Mouse (Mus musculus): ENCODE measurements around the gene Pole4.
A peak's percentile ranks its signal among the peaks of the same experiment; 100 is the strongest.

Gene Pole4

GRCm38 (mm10) chr6:82705221-82705620 lies at the start of gene Pole4:
Gene Pole4, minus strand, starts transcription at chr6:82705365.
- no peak for DNase-seq (ENCODE audit: low spot score)

- DNase-seq (ENCODE audit: low spot score): no peak
Measured at GRCm38 (mm10) chr6:82754769-82755168, 49.6 kb upstream of the Pole4 start.

GRCm38 (mm10) chr6:82753638-82754361 lies 48.6 kb upstream of the Pole4 start:
- DNase-seq (ENCODE audit: low spot score): no peak

GRCm38 (mm10) chr6:82753061-82753460 lies 47.9 kb upstream of the Pole4 start:
- DNase-seq (ENCODE audit: low spot score): no peak

- no peak for DNase-seq (ENCODE audit: low spot score)
Measured at GRCm38 (mm10) chr6:82751791-82752190, 46.6 kb upstream of the Pole4 start.

- peak; percentile 61 for DNase-seq (ENCODE audit: low spot score)
Measured at GRCm38 (mm10) chr6:82751031-82751430, 45.9 kb upstream of the Pole4 start.

GRCm38 (mm10) chr6:82750063-82750462 lies 44.9 kb upstream of the Pole4 start:
- no peak for DNase-seq (ENCODE audit: low spot score)

GRCm38 (mm10) chr6:82748106-82748672 lies 43.0 kb upstream of the Pole4 start:
- no peak for DNase-seq (ENCODE audit: low spot score)

- no peak for DNase-seq (ENCODE audit: low spot score)
Measured at GRCm38 (mm10) chr6:82747085-82747484, 41.9 kb upstream of the Pole4 start.

GRCm38 (mm10) chr6:82744553-82744952 lies 39.4 kb upstream of the Pole4 start:
- no peak for DNase-seq (ENCODE audit: low spot score)

GRCm38 (mm10) chr6:82741518-82741880 lies 36.3 kb upstream of the Pole4 start:
- no peak for DNase-seq (ENCODE audit: low spot score)

- DNase-seq (ENCODE audit: low spot score): peak; percentile 59
Measured at GRCm38 (mm10) chr6:82740868-82741517, 35.8 kb upstream of the Pole4 start.

- peak; percentile 52 for DNase-seq (ENCODE audit: low spot score)
Measured at GRCm38 (mm10) chr6:82740269-82740668, 35.1 kb upstream of the Pole4 start.

GRCm38 (mm10) chr6:82737634-82738540 lies 32.7 kb upstream of the Pole4 start:
- DNase-seq (ENCODE audit: low spot score): no peak

GRCm38 (mm10) chr6:82736626-82737600 lies 31.7 kb upstream of the Pole4 start:
- peak; percentile 69 for DNase-seq (ENCODE audit: low spot score)

- no peak for DNase-seq (ENCODE audit: low spot score)
Measured at GRCm38 (mm10) chr6:82735347-82735746, 30.2 kb upstream of the Pole4 start.

- no peak for DNase-seq (ENCODE audit: low spot score)
Measured at GRCm38 (mm10) chr6:82728635-82729034, 23.5 kb upstream of the Pole4 start.

- no peak for DNase-seq (ENCODE audit: low spot score)
Measured at GRCm38 (mm10) chr6:82727206-82727605, 22.0 kb upstream of the Pole4 start.

- DNase-seq (ENCODE audit: low spot score): no peak
Measured at GRCm38 (mm10) chr6:82723321-82723720, 18.2 kb upstream of the Pole4 start.

- no peak for DNase-seq (ENCODE audit: low spot score)
Measured at GRCm38 (mm10) chr6:82716126-82716525, 11.0 kb upstream of the Pole4 start.

- DNase-seq (ENCODE audit: low spot score): no peak
Measured at GRCm38 (mm10) chr6:82715653-82716052, 10.5 kb upstream of the Pole4 start.
